24 mouse cellular contexts compared by ENCODE assay signal in genomic region chr6:49781852-49782251, GRCm38 (mm10). TPM values are rescaled to one million over a fixed set of nuclear protein-coding genes. Genes with fewer than 3 reads are reported as not detected.
DNase-seq lines count a peak whose midpoint lies in the region; ATAC-seq and TF ChIP-seq lines count a peak whose summit lies in the region.
"Had no signal": no experiment of that assay in that cellular context is flagged by ENCODE, and none has a peak within 500 bp of the region (broad histone marks: within the 10 kb centered on the region; RNA-seq: fewer than 3 reads in every experiment).

No protein-coding gene starts in this region.

- no peaks in the 10 kb centered on the region for H3K36me3 ChIP-seq in megakaryocyte, embryonic 14.5 days (replicated peaks; ENCODE audit: low read length)
- H3K36me3 ChIP-seq: embryonic facial prominence, embryonic 13.5 days; embryonic facial prominence, embryonic 15.5 days; forebrain, embryonic 15.5 days; G1E had no signal

- no peaks in the 10 kb centered on the region for H3K9me3 ChIP-seq in megakaryocyte, embryonic 14.5 days
- H3K9me3 ChIP-seq: embryonic facial prominence, embryonic 13.5 days; embryonic facial prominence, embryonic 15.5 days; forebrain, embryonic 13.5 days; forebrain, embryonic 15.5 days; G1E had no signal

- no peak overlapping the region for H3K27ac ChIP-seq in left cerebral cortex, adult 2 months
- H3K27ac ChIP-seq: embryonic facial prominence, embryonic 13.5 days; embryonic facial prominence, embryonic 15.5 days; forebrain, embryonic 13.5 days; forebrain, embryonic 15.5 days had no signal

- intact Hi-C loops in left cerebral cortex, adult 2 months (cut with DNase I) = no loop called here

- H3K27me3 ChIP-seq in megakaryocyte, embryonic 14.5 days (replicated peaks) = no peaks in the 10 kb centered on the region
- H3K27me3 ChIP-seq: CH12.LX; embryonic facial prominence, embryonic 13.5 days; embryonic facial prominence, embryonic 15.5 days; forebrain, embryonic 13.5 days; forebrain, embryonic 15.5 days; Patski had no signal

- ATAC-seq in megakaryocyte, adult 5-6 weeks (ENCODE audit: poor library complexity, severe bottlenecking) = no peak
- ATAC-seq in hematopoietic stem cell, adult 5-6 weeks (replicated peaks in 1 of 2; ENCODE audit: insufficient read depth in 1 of 2, low FRiP score in 2 of 2, low TSS enrichment in 1 of 2, low read depth in 1 of 2, poor library complexity in 2 of 2, severe bottlenecking in 2 of 2) = peak; percentile 23 to 54; a peak in 2 of 4 replicates
- ATAC-seq: activated CD4-positive, CD25-positive, alpha-beta regulatory T cell, adult 4 months; CD4-positive, CD25-positive, alpha-beta regulatory T cell, adult 4 months; forebrain, embryonic 13.5 days; forebrain, embryonic 15.5 days; Patski had no signal

- DNase-seq in urinary bladder, postnatal 4 days (ENCODE audit: low spot score in 2 of 2) = no peak
- DNase-seq in left cerebral cortex, adult 2 months (ENCODE audit: extremely low spot score in 1 of 2, low spot score in 2 of 2) = no peak
- DNase-seq: adrenal gland, adult 8-10 months; adrenal gland, postnatal 14 days; adrenal gland, postnatal 36 days; B cell, adult 2 months; cerebellum, adult 11-12 months; cerebellum, adult 2 months; cerebellum, adult 9-10 months; cerebellum, postnatal 10 days; cerebellum, postnatal 25 days; embryo, embryonic 11 days had no signal

- TF ChIP-seq CTCF in left cerebral cortex, adult 2 months (IDR thresholded peaks at IDR 0.05) = no peak

- H3K4me3 ChIP-seq in megakaryocyte, embryonic 14.5 days (replicated peaks) = peak overlapping the region; percentile 11
- no peak overlapping the region for H3K4me3 ChIP-seq in left cerebral cortex, adult 2 months
- H3K4me3 ChIP-seq: embryonic facial prominence, embryonic 13.5 days; embryonic facial prominence, embryonic 15.5 days; forebrain, embryonic 13.5 days; forebrain, embryonic 15.5 days had no signal

- peaks cover 52% of the 10 kb centered on the region for H3K4me1 ChIP-seq in megakaryocyte, embryonic 14.5 days

RNA-seq across cellular contexts. Expression of gene Npy, which starts 40.7 kb away (rescaled TPM):
- 1,630 and 2,601 TPM in 2 replicates for polyA plus RNA-seq in megakaryocyte, embryonic 14.5 days (2012; ENCODE audit: insufficient read depth, low replicate concordance)
- not detected in 2 replicates for total RNA-seq in megakaryocyte, adult 5-6 weeks (2015)
- not detected in 2 replicates for total RNA-seq in megakaryocyte, adult 5-6 weeks (2017)
- total RNA-seq in hematopoietic stem cell, adult 5-6 weeks (2017) = not detected in 2 replicates
- 100 to 1,000 TPM; 185 to 190 TPM for total RNA-seq in left cerebral cortex, adult 2 months (2021)
- total RNA-seq: CH12.LX, G1E had no signal
- polyA plus RNA-seq: activated CD4-positive, CD25-positive, alpha-beta regulatory T cell, adult 4 months; Patski had no signal

Comparison
In these comparisons a context has a peak if more than half of its experiments do, and no peak if none do; other contexts are left out.
1. RNA of gene Npy, which starts 40.7 kb away (total RNA-seq): 185 to 190 TPM in left cerebral cortex, adult 2 months; not detected in megakaryocyte, adult 5-6 weeks and not detected in hematopoietic stem cell, adult 5-6 weeks; every median in the first group is over 100 times any median in the second.